Mouse (Mus musculus) G1E (cell line): Measurements from ENCODE around the gene Nrm.

Experiments
- CTCF ChIP-seq: IDR thresholded peaks from 2 replicates; pipeline ENCODE4 v1.5.1; 2012; ENCODE audit warnings: low read depth, low read length, inconsistent platforms, mixed read lengths
- GATA1 ChIP-seq: IDR thresholded peaks from 2 replicates; pipeline ENCODE4 v1.6.1; 2012; ENCODE audit warnings: borderline replicate concordance, low read length, inconsistent platforms, mixed read lengths

GRCm38 (mm10) chr17:35900636-35901035 lies 39.5 kb downstream of the Nrm start:
- TF ChIP-seq CTCF (no peak), GATA1 (no peak)
